Mouse (Mus musculus) CD4-positive, CD25-positive, alpha-beta regulatory T cell, adult 4 months (primary cell): ENCODE results near the gene Pelo. TPM values are rescaled to one million over a fixed set of nuclear protein-coding genes. Genes with fewer than 3 reads are reported as not detected.

Experiments used
- ATAC-seq: one replicate; pipeline ENCODE4 v1.8.0; 2017
- polyA plus RNA-seq, 2 experiments: library from polyadenylated mRNA; unstranded; fragments of 100-300 nt; shearing (Covaris generic); gene quantifications; one replicate each; pipeline ENCODE4 v1.2.1; 2017

Gene Pelo
- polyA plus RNA-seq: 1 to 10 TPM; 1.3 to 4.1 TPM

DNA sequence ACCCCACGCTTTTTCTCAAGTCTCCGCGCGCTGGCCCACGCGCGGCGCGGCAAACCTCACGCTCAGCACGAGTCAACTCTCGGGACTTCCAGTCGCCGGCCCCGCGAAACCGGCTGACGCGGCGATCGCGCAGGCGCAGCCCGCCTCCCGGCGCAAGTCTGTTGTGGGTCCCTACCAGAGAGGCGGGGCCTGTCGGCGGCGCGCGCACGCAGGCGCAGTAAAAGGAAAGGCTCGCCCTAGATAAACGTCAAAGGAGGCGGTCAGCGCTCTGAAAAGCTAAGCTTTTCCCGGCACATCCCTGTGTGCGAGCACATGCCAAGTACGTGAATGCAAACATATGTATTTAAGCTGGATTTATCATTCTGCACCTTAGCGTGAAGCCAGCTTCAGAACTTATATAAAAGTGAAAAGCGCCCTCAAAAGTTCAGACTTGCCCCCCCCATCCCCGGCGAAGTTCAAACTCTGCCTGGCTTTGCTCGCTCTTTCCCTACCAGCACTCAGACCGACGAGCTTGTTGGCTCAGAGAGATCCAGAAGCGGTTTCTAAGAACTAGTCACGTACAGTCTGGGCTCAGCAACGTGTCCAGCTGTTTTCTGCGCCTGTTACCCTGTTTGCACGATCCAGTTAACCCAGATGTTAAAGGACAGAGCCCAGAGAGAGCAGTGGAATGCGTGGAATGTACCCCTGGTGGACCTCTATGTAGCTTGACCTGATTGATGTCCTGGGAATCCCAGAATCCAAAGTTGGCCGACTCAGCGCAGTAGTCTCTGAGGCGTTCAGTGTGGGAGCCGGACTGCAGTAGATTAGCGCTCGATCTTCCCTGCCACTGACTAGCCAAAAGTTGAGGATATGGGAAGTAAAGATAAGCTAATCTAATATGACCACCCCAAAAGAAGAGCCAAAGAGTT is at the start of gene Pelo:
TSS of gene Pelo (minus strand) at position 118 of the 908 bp plus-strand sequence.
- ATAC-seq: peak; percentile 87

GRCm38 (mm10) chr13:115138513-115138912 is 48.5 kb upstream of the Pelo start:
- ATAC-seq: no peak

DNA sequence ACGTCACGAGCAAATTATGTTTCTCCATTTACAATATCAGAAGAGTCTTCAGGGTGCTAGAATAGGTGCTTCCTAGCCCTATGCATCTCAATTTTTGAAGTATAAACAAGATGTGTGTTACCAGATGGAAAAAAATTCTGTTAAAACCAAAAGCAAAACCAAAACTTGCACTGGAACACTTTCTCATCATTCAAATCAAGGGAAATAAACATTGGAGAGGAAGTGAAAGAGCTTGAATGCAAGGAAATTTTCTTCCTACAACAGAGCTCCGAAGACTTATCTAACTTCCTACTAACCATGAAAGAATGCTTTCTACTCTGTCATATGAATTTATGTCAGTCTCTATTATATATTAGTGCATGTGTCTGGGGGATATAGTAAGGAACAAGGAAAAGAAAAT is 46.8 kb upstream of the Pelo start:
- ATAC-seq: no peak

DNA sequence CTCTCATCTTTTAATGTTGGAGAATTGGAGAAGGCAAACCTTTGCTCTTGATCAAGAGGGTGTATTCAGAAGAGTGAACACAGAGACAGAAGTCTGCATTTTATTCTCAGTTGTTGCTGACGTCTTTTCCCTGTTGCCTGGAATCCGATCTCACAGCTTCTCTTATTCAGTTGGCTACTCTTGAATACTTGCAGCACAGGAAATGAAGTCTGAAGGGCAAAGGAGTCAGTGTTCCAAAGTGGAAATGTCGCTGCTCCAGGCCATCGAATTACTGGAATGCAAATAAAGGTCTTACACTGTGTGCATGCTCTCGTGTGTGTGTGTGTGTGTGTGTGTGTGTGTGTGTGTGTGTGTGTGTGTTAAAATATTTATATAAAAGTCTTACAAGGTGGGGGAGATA is 42.4 kb upstream of the Pelo start:
- ATAC-seq: no peak

GRCm38 (mm10) chr13:115131381-115131780 is 41.4 kb upstream of the Pelo start:
- no peak for ATAC-seq

DNA sequence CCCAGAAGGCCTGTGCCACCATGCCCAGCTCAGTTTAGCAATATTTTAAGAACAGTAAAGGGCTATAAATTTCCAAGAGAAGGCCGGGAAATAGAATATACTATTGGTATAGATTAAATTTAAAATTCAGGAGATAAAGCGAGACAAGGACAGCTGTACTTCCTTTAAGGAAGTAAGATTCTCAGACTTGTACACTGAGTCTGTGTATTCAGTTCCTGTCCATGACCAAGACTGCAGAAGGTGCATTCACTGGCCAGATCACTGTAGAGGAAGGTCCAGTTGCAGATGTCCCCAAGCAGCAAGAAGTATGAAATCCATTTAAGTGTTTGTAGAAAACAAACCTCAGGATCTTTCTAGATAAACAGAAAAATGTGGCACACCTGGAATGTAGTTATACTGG is 40.0 kb upstream of the Pelo start:
- ATAC-seq: no peak

GRCm38 (mm10) chr13:115127826-115128225 is 37.8 kb upstream of the Pelo start:
- no peak for ATAC-seq

- no peak for ATAC-seq
Observed at GRCm38 (mm10) chr13:115126534-115126933, 36.5 kb upstream of the Pelo start.

DNA sequence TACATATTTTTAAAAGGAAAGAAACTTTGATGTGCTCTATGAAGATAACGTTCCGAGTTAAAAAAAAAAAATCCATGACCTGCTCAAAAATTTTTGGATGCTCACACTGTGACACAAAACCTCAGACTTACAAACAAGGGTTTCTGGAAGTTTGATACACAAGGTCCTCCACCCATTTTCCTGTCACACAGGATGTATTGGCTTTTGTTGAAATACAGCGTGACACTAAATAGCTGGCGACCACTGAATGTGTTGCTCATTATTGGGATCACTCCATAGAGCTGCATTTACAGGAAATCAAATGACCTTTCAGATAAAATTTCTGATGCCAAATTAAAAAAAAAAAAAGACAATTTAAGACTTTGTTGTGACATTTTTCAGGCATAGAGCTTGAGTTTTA is 35.1 kb upstream of the Pelo start:
- no peak for ATAC-seq

DNA sequence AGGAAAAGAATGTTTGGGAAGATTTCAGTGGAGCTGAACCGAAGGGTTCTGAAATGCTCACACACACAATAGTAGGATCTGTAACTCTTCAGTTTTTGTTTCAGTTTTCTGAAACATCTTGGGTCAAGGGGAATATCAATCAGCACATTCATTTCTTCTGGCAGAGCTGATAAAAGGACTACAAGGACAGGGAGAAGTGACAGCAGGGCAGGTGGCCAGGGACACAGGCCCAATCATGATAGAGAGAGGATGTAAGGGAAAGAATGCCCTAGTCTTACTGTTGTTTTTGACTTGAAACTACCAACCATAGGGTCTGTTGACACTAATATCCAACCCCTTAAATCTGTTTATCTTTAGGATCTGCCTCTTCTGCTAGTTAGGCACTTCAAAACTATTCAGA is 34.5 kb upstream of the Pelo start:
- ATAC-seq: no peak

- no peak for ATAC-seq
Observed at GRCm38 (mm10) chr13:115118756-115119155, 28.8 kb upstream of the Pelo start.

DNA sequence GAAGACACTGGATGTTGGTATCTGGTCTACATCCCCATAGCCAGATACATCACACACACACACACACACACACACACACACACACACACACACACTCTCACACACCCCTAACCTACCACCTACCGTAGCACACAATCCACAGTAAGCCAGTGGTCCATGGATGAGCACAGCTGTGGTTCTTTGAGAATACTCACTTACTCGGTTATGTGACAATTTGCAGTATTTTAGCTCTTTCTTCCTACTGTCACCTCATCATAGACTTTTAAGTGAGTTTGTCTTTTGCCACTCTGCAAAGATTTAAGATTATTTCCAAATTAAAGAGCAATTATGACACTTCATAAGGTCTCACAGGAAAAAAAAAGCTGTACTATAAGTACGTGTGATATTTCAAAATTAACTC is 28.2 kb upstream of the Pelo start:
- no peak for ATAC-seq

DNA sequence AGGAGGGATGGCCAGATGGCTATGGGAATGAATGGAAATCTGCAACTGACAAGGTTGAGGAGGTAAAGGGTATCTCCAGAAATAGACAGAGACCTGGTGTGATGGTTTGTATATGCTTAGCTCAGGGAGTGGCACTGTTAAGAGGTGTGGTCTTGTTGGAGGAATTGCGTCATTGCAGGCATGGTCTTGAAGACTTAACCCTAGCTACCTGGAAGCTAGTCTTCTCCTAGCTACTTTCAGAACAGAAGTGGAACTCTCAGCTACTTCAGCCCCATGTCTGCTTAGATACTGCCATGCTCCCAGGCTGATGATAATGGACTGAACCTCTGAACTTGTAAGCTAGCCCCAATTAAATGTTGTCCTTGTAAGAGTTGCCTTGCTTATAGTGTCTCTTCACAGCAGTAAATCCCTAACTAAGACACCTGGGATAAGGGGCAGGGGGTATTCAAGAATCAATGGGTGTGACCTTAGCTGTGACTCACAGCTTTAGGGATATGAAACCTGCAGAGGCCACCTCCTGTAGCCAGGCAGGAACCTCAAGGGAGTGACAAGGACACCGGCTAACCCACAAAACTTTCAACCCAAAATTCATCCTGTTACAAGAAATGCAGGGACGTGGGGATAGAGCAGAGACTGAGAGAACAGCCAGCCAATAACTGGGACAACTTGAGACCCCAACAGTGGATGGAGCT is 27.1 kb upstream of the Pelo start:
- ATAC-seq: no peak

- ATAC-seq: no peak
Observed at GRCm38 (mm10) chr13:115109628-115110027, 19.6 kb upstream of the Pelo start.

DNA sequence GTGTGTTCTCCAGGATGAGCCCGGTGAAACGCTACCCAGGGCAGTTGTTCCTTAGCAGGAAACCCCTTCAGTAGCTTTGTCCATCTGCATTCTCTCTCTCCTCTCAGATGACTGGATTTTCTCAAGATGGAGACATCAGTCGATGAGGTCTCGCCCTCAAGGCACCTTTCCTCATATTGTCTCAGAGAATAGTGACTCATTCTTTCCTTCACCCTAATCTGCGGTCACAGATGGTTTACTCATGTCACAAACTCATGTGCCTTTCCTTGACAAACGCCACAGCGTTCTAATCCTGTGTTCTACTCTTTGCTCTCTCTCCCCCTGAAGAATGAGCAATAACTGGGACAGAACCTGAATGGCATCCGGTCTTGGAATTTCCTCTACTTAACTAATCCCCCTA is 17.4 kb upstream of the Pelo start:
- ATAC-seq: peak; percentile 45

- ATAC-seq: no peak
Observed at GRCm38 (mm10) chr13:115106183-115106582, 16.2 kb upstream of the Pelo start.

DNA sequence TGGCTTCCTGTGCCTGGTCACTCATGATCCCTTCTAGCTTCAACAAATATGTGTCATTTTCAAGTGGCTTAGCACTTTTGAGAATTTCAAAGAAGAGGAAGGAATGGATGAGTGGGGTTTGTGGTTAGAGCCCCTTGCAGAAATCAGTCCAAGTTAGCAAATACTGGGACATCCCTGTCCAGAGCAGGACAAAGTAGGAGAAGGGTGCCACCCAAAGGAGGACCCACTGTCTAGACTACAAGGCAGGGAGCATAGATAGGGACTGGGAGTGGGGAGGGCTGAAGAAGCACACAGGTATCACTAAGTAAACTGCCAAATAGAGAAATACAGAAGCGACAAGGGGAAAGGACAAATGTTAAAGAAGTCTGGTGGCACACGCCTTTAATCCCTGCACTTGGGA is 12.8 kb upstream of the Pelo start:
- ATAC-seq: no peak

DNA sequence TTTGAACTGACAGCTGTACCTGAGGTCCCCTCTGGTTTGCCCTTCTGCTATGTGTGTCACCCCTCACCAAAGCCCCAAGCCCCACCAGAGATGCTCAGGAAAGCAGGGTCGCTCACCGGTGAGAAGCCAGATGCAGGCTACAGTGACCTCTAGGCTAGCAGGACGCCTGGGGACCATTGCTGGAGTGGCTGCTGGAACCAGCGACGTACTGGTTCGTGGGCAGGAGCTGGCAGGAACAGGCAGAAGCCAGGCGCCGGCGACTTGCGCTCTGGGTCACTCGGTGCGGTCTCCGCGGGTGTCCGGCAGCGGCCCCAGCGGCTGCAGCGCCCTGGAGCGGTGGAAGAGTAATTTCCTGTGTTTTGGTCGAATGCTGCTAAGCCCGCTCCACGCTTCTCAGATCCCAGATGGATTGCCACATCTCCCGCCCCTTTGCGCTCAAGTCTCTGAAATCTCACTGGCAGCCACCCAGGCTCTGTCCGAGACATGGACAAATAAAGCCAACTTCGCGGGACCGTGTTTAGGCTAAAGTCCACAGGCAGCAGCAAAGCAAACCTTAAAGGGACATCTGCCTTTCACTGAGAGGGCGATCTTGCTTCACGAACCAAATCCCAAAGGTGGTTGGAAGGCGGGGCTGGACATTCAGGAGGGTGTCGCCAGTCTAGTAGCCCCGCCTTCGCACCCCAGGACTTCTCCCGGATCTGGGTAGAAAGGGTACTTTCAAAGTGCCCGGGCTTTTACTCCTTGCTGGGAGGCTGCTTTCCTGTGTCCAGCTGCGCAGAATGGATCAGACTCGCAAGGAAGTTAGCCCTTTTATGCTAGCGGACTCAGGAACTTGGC is 11.6 kb upstream of the Pelo start, which contains the start of the genes Gm49395 and Itga1:
TSS of gene Gm49395 (minus strand) at position 567 of the 837 bp plus-strand sequence.
TSS of gene Itga1 (minus strand) at position 610 of the 837 bp plus-strand sequence.
- ATAC-seq: no peak

DNA sequence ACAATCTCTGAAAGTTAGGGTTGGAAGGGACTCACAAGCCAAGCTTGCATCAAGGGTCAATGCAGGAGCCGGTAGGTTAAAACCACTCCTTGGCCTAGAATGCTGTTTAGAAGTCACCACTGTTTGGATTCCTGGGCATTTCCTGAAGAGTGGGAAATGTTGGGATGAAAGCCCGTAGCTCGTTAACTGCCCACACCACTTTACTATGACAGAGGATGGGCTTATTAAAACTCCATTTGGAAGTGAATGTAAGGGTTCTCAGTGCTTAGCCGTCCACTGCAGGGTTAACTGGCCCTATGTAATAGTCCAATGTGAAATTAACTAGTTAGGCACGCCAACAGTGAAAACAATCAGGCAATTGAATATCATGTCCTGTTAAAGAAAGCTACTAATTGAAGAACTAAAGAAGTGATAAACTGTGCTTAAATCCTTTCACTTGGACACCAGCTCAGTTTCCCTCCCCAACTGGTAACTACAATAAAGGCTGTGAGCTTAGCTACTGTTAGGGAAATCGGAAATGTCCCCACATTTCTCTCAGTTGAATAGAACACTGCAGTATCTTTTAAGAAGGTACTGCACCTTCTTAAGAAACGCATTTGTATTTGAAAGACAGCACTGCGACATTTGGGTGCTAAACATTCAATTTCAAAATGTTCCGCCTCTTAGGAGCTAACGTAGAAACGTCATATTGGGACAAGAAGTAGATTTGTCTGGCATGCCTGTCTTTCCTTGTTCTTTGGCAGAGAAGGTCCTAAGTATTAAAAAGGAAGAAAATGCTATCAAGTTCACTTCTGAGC is 10.6 kb upstream of the Pelo start:
- ATAC-seq: no peak

DNA sequence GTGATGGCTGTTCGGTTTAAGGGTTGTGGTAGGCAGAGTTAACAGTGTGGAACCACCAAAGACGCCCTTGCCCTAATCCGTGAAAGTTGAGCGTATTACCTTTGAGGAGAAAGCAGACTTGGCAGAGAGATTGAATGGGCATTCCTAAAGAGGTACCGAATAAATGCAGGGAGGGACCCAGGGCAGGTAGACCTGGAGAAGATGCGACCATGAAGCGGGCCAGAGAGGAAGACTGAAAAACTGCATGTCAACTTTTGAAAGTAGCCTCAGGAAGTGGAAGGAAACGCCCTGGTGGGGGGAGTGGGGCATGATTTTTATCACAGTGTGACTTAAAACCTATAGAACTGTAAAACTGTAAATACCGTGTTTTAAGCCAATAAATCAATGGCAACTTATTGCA is 9.4 kb upstream of the Pelo start:
- ATAC-seq: no peak

GRCm38 (mm10) chr13:115098227-115098626 is 8.2 kb upstream of the Pelo start:
- no peak for ATAC-seq

GRCm38 (mm10) chr13:115096965-115097364 is 7.0 kb upstream of the Pelo start:
- ATAC-seq: no peak
